Mouse (Mus musculus) limb, embryonic 10.5 days (tissue): ENCODE data around the gene Dhx37. TPM values are rescaled to one million over a fixed set of nuclear protein-coding genes. Genes with fewer than 3 reads are reported as not detected.

Experiments used
- DNase-seq: peaks from one replicate; pipeline ENCODE4 v3.0.0-alpha.2; 2017; ENCODE audit warnings: low spot score
- H3K27ac ChIP-seq: fragments of 300-500 bp; sonication (generic); 2 replicates; pipeline ENCODE4 v1.5.1; 2016; ENCODE audit warnings: mild to moderate bottlenecking
- H3K27me3 ChIP-seq: fragments of 300-500 bp; sonication (generic); 2 replicates; pipeline ENCODE4 v1.6.1; 2016; ENCODE audit warnings: low read depth, mild to moderate bottlenecking; ENCODE audit not compliant: poor library complexity, severe bottlenecking
- H3K36me3 ChIP-seq: fragments of 300-500 bp; sonication (generic); 2 replicates; pipeline ENCODE4 v1.6.1; 2016; ENCODE audit warnings: mild to moderate bottlenecking, moderate library complexity
- H3K4me1 ChIP-seq: fragments of 300-500 bp; sonication (generic); 2 replicates; pipeline ENCODE4 v1.6.1; 2016
- H3K4me3 ChIP-seq: fragments of 300-500 bp; sonication (generic); 2 replicates; pipeline ENCODE4 v1.5.1; 2016; ENCODE audit warnings: mild to moderate bottlenecking, moderate library complexity
- H3K9me3 ChIP-seq: fragments of 300-500 bp; sonication (generic); replicated peaks from 2 replicates; pipeline ENCODE4 v1.6.1; 2016; ENCODE audit warnings: mild to moderate bottlenecking
- WGBS: fragments of 180-500 bp; shearing (Covaris S2); methylation state at CpG from one replicate; pipeline ENCODE4 v1.1.7; 2016; 5-methylcytosine and 5-hydroxymethylcytosine counted together
- microRNA-seq: library from miRNA; unstranded; fragments of <30 nt; microRNA quantifications from one replicate; pipeline ENCODE4, GENCODE M21; 2017
- polyA plus RNA-seq: library from polyadenylated mRNA; unstranded; fragments of >200 nt; fragmentation: Nextera tagmentation; extraction: Ambion mirVana; gene quantifications from 2 replicates; pipeline ENCODE4 v1.2.1, GENCODE M21; 2016

Dhx37 gene
- polyA plus RNA-seq, 1 experiment from 2014 or later: 25.5 TPM

- 78% methylated on average over 7 of the region's 7 CpGs for WGBS
- no peaks in the 10 kb centered on the region for H3K36me3 ChIP-seq
These were observed 56.7 kb downstream of the Dhx37 start for GRCm38 (mm10) chr5:125377214-125377613.

GRCm38 (mm10) chr5:125375871-125376270, 58.0 kb downstream of the Dhx37 start:
- DNase-seq: no peak
- no peaks in the 10 kb centered on the region for H3K9me3 ChIP-seq
- H3K27ac ChIP-seq: no peak overlapping the region
- H3K36me3 ChIP-seq: no peaks in the 10 kb centered on the region
- H3K4me3 ChIP-seq: no peak overlapping the region
- no peaks in the 10 kb centered on the region for H3K4me1 ChIP-seq
- 97% methylated on average over 2 of the region's 2 CpGs for WGBS
- H3K27me3 ChIP-seq: no peaks in the 10 kb centered on the region

More at GRCm38 (mm10) chr5:125377214-125377613, 56.7 kb downstream of the Dhx37 start:
- Histone ChIP-seq H3K27me3 (no peaks in the 10 kb centered on the region), H3K9me3 (no peaks in the 10 kb centered on the region), H3K4me1 (no peaks in the 10 kb centered on the region), H3K4me3 (no peak overlapping the region), H3K27ac (no peak overlapping the region)
- DNase-seq: no peak

GRCm38 (mm10) chr5:125372027-125372426, 61.9 kb downstream of the Dhx37 start:
- H3K4me3 ChIP-seq: no peak overlapping the region
- no peaks in the 10 kb centered on the region for H3K36me3 ChIP-seq
- H3K4me1 ChIP-seq: no peaks in the 10 kb centered on the region
- H3K9me3 ChIP-seq: no peaks in the 10 kb centered on the region
- WGBS: 89% methylated on average over 4 of the region's 4 CpGs
- no peak for DNase-seq
- H3K27ac ChIP-seq: no peak overlapping the region
- no peaks in the 10 kb centered on the region for H3K27me3 ChIP-seq

- no peak for DNase-seq
- 73% methylated on average over 7 of the region's 7 CpGs for WGBS
- Histone ChIP-seq H3K4me3 (no peak overlapping the region), H3K27me3 (no peaks in the 10 kb centered on the region), H3K4me1 (no peaks in the 10 kb centered on the region), H3K9me3 (no peaks in the 10 kb centered on the region), H3K27ac (no peak overlapping the region), H3K36me3 (no peaks in the 10 kb centered on the region)
These were observed 62.8 kb downstream of the Dhx37 start for GRCm38 (mm10) chr5:125370950-125371693.

- Histone ChIP-seq H3K4me3 (no peak overlapping the region), H3K27me3 (no peaks in the 10 kb centered on the region), H3K9me3 (no peaks in the 10 kb centered on the region), H3K4me1 (no peaks in the 10 kb centered on the region), H3K36me3 (no peaks in the 10 kb centered on the region), H3K27ac (no peak overlapping the region)
- peak; percentile 64 for DNase-seq
- WGBS: 4% methylated on average over 4 of the region's 4 CpGs
These were observed 65.4 kb downstream of the Dhx37 start for GRCm38 (mm10) chr5:125368568-125368967.

GRCm38 (mm10) chr5:125368156-125368555, 65.8 kb downstream of the Dhx37 start:
- WGBS: 76% methylated on average over 5 of the region's 5 CpGs
- Histone ChIP-seq H3K36me3 (no peaks in the 10 kb centered on the region), H3K4me1 (no peaks in the 10 kb centered on the region), H3K27ac (no peak overlapping the region), H3K4me3 (no peak overlapping the region), H3K27me3 (no peaks in the 10 kb centered on the region), H3K9me3 (no peaks in the 10 kb centered on the region)
- no peak for DNase-seq

GRCm38 (mm10) chr5:125364851-125365429, 69.0 kb downstream of the Dhx37 start:
- 80% methylated on average over 4 of the region's 4 CpGs for WGBS
- DNase-seq: no peak
- no peaks in the 10 kb centered on the region for H3K9me3 ChIP-seq
- no peak overlapping the region for H3K27ac ChIP-seq
- H3K36me3 ChIP-seq: no peaks in the 10 kb centered on the region
- no peaks in the 10 kb centered on the region for H3K4me1 ChIP-seq
- no peaks in the 10 kb centered on the region for H3K27me3 ChIP-seq
- H3K4me3 ChIP-seq: no peak overlapping the region

- H3K4me1 ChIP-seq: no peaks in the 10 kb centered on the region
- H3K27ac ChIP-seq: no peak overlapping the region
- no peak overlapping the region for H3K4me3 ChIP-seq
- no peaks in the 10 kb centered on the region for H3K36me3 ChIP-seq
- no peaks in the 10 kb centered on the region for H3K9me3 ChIP-seq
- no peaks in the 10 kb centered on the region for H3K27me3 ChIP-seq
- no peak for DNase-seq
- WGBS: 88% methylated on average over 7 of the region's 7 CpGs
These were observed 70.0 kb downstream of the Dhx37 start for GRCm38 (mm10) chr5:125363894-125364293.

Small RNA genes within 50 kb of the gene (microRNA-seq; reads per million reads assigned to microRNA genes)
- gene Gm27551: not detected

Other genes starting within 250 kb of the Dhx37 start
- gene Scarb1, start 93.0 kb downstream of the Dhx37 start, polyA plus RNA-seq: 43.5 and 45.2 TPM in 2 replicates
- 0.44 and 0.54 TPM in 2 replicates for gene Gm10382, start 44.8 kb downstream of the Dhx37 start, polyA plus RNA-seq
- gene Ubc, start 43.9 kb downstream of the Dhx37 start, polyA plus RNA-seq: 856 and 992 TPM in 2 replicates
- gene Bri3bp, start 7.4 kb upstream of the Dhx37 start, polyA plus RNA-seq: 52.1 and 59.0 TPM in 2 replicates
- 56.7 and 57.9 TPM in 2 replicates for gene Aacs, start 41.7 kb upstream of the Dhx37 start, polyA plus RNA-seq
- gene Tmem132b, start 97.7 kb upstream of the Dhx37 start, polyA plus RNA-seq: 0.03 TPM in 1 of 2 replicates, not detected in the other